Mouse (Mus musculus): ENCODE results near the gene Tepp. TPM values are rescaled to one million over a fixed set of nuclear protein-coding genes. Genes with fewer than 3 reads are reported as not detected.

Gene Tepp
- total RNA-seq, 4 experiments from 2014 or later: not detected

DNA sequence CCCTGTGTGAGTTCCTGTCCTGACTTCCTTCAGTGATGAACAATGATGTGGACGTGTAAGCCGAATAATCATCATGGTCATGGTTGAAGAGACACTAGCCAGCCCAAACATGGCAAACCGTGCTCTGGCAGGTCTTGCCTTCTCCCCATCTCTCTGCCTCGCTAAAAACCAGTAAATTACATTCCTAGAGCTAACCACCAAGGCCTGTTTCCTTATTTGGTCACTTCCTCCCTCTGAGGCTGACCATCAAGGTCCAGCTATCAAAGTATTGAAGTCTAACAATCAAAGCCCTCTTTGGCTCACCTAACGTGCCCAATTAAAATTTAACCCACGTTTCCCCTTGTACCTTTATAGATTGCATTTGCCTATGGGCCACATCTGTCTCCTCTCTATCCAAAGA is 51.9 kb downstream of the Tepp start:
- no peak for DNase-seq (ENCODE audit: low spot score in 2 of 2)

DNA sequence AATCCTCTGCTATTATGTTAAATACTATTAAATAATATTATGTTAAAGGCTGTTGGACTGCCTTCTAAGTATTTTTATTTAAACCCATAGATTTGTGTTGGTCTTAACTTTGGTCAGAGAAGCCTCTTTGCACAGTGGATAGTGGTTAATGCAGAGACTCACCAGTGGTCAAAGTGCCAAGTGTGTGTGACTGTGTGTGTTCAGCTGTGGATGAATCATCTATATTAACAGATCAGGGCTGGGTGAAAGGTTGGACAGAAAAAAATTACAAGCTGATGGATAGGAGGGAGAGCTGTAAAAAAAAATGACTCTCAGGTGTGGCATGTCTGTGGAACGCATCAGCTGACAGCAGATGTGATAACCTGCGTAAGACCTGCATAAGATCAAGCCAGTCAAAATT is 53.5 kb downstream of the Tepp start:
- no peak for DNase-seq (ENCODE audit: low spot score in 2 of 2)

DNA sequence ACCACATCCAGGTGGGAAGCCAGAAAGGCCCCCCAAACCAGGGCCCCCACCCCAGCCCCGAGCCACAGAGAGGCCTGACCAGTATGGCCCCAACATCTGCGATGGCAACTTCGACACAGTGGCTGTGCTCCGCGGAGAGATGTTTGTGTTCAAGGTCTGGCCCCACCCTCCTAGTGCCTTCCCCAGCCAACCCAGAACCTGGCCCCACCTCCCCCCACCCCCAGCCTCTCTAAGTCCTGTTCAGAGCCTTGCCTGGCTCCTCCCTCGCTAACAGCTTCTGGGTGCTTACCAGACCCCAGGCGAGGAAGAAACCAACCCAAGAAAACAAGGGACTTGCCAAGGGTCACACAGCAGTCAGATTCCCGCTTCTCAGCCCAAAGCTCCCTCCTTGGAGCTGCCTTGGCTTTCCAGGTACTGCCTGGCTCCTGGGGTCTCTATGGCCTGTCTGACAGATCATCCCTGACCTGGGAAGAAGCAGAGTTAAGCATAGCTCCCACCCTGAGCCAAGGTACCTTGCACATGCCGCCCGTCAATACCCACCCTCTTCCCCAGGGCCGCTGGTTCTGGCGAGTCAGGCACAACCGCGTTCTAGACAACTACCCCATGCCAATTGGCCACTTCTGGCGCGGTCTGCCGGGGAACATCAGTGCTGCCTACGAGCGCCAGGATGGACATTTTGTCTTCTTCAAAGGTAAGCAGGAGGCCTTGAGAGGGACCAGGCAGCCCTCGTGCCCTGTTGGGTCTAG is 59.4 kb downstream of the Tepp start:
- no peak for DNase-seq (ENCODE audit: low spot score in 2 of 2)

DNA sequence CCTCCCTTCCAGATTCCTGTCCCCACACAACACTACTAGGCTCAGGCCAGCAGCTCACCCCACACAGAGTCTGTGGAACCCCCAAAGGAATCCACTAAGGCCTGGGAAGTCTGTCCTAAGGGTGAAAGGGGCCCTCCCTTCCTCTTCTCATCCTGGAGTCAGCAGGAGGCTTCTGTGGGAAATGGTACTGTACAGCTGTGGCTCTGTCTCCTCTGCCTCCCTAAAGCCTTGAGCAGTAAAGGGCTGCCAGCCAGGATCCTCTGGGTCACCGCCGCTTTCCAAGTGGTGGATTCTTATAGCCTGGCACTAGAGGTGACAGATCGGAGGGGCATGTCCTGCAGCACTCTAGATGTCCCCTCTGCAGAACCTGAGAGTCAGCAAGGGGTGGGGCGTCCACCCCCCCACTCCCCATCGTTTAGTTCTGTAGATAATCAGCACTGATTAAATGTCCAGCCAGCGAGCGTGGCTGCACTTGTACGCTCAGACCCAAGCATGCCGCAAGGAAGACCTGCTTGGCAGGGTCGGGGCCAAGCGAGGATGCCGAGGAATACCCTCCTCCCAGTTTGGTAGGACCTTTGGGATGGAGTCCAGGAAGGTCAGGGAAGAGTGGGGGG is 63.1 kb downstream of the Tepp start:
- no peak for DNase-seq (ENCODE audit: low spot score in 2 of 2)

DNA sequence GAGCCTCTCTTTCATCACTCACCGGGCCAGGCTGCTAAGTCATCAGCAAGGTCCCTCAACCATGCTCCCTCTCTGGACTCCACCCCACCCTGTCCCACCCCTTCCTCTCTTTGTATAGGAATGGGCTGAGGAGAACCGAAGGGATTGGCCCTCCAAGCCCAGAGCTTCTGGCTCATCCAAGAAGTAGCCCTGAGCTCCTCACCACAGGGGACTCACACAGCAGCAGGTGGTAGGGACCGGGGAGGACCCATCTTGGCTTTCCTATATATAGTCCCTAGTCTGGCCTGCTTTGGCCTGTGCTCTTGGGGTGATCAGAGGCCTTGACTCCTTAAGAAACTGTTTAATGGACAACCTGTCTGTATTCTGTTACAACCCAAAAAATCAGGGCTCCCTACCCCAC is 64.1 kb downstream of the Tepp start:
- DNase-seq (ENCODE audit: low spot score in 2 of 2): no peak

DNA sequence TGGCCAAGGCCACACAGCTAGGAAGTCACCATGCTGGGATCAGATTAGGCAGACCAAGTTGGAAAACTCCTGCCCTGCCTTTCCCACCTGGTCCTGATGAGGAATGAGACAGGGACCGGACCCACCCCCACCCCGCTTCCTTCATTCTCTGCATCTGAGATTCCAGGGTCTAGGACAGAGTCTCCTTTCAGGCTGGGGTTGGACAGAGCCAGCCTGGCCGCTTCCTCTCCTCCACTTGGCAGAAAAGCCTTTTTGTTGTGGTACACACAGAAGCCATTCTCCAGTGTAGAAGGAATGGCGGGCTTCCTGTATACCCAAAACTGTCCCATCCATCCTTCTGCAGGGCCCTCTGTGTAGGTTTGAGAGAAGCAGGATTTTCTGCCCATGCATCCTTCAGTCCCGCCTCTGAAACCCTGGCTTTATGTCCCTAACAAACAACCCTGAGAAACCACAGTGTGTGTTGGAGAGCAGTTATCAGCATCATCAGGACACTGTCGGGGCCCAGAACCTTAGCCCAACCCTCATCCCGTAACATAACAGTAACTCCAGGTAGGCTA is 65.1 kb downstream of the Tepp start:
- no peak for DNase-seq (ENCODE audit: low spot score in 2 of 2)

Other genes starting within 250 kb of the Tepp start
- 10 to 100 TPM; 46.1 to 50.9 (median 47.7) TPM for gene Katnb1, start 229.4 kb upstream of the Tepp start, total RNA-seq (2022)
- gene Kifc3, start 107.8 kb upstream of the Tepp start, total RNA-seq (2022): 10 to 100 TPM; 52.8 to 71.1 (median 56.8) TPM
- under 1 TPM; 0.25 to 0.53 (median 0.49) TPM for gene Cngb1, start 4.0 kb upstream of the Tepp start, total RNA-seq (2022)
- gene Zfp319, start 21.4 kb downstream of the Tepp start, total RNA-seq (2022): 10 to 100 TPM; 14.7 to 16.3 (median 15.3) TPM
- 10 to 100 TPM; 11.4 to 13.8 (median 12.2) TPM for gene Usb1, start 21.7 kb downstream of the Tepp start, total RNA-seq (2022)
- gene Mmp15, start 41.7 kb downstream of the Tepp start, total RNA-seq (2022): 10 to 100 TPM; 16.0 to 17.9 (median 16.8) TPM
- gene Cfap20, start 124.3 kb downstream of the Tepp start, total RNA-seq (2022): 10 to 100 TPM; 52.7 to 60.3 (median 57.4) TPM
- gene Csnk2a2, start 179.5 kb downstream of the Tepp start, total RNA-seq (2022): 10 to 100 TPM; 71.1 to 85.2 (median 78.2) TPM
- 1 to 10 TPM; 2.2 to 4.2 (median 3.4) TPM for gene Ccdc113, start 223.5 kb downstream of the Tepp start, total RNA-seq (2022)